Comparison of ENCODE assay signal across 8 mouse cellular contexts in genomic region chr19:3324931-3325711, GRCm38 (mm10). TPM values are rescaled to one million over a fixed set of nuclear protein-coding genes. Genes with fewer than 3 reads are reported as not detected.
A peak's percentile ranks its signal among the peaks of the same experiment; 100 is the strongest.
DNase-seq lines count a peak whose midpoint lies in the region; ATAC-seq and TF ChIP-seq lines count a peak whose summit lies in the region.

No protein-coding gene starts in this region.

- H3K36me3 ChIP-seq in hindbrain, embryonic 14.5 days (replicated peaks; ENCODE audit: control insufficient read depth, insufficient read depth): no peaks in the 10 kb centered on the region

- TF ChIP-seq CTCF in left cerebral cortex, adult 2 months (IDR thresholded peaks at IDR 0.05): no peak; the same call in 1 of the 2 replicates

- under 1% methylated on average over 59 of the region's 59 CpGs for WGBS in hindbrain, embryonic 14.5 days

- H3K27me3 ChIP-seq in hindbrain, embryonic 14.5 days (ENCODE audit: control insufficient read depth, insufficient read depth, low read length): peaks cover 42% of the 10 kb centered on the region

- H3K4me2 ChIP-seq in hindbrain, embryonic 14.5 days (replicated peaks): peak overlapping the region; percentile 79

- H3K4me1 ChIP-seq in hindbrain, embryonic 14.5 days (replicated peaks; ENCODE audit: control insufficient read depth, insufficient read depth, low read length): peaks cover 11% of the 10 kb centered on the region; the same call in 1 of the 2 replicates

- peak; percentile 93 for DNase-seq in R1 (ENCODE audit: low read depth, low spot score)
- DNase-seq in cerebellum, postnatal 14 days: peak; percentile 83 to 86
- peak; percentile 37 to 39 for DNase-seq in frontal cortex, postnatal 25 days (ENCODE audit: low spot score in 2 of 2)
- DNase-seq in hindbrain, embryonic 14.5 days (ENCODE audit: low spot score): peak; percentile 84
- DNase-seq in left cerebral cortex, adult 2 months (ENCODE audit: extremely low spot score in 1 of 2, low spot score in 2 of 2): peak; percentile 71
- DNase-seq in right cerebral cortex, adult 18-20 months: peak; percentile 61
- DNase-seq in urinary bladder, postnatal 14 days (ENCODE audit: low spot score): peak; percentile 95

- peak overlapping the region; percentile 90 for H3K27ac ChIP-seq in hindbrain, embryonic 14.5 days
- H3K27ac ChIP-seq in left cerebral cortex, adult 2 months: peak overlapping the region; percentile 84

- ATAC-seq in hindbrain, embryonic 14.5 days (ENCODE audit: low FRiP score): peak; percentile 78
- peak; percentile 58 for ATAC-seq in megakaryocyte, adult 5-6 weeks (ENCODE audit: poor library complexity, severe bottlenecking)

- intact Hi-C loops in left cerebral cortex, adult 2 months (cut with DNase I): no loop called here

- peak overlapping the region; percentile 47 for H3K4me3 ChIP-seq in hindbrain, embryonic 14.5 days (replicated peaks; ENCODE audit: low read length)
- H3K4me3 ChIP-seq in left cerebral cortex, adult 2 months: peak overlapping the region; percentile 67

- H3K9ac ChIP-seq in hindbrain, embryonic 14.5 days: peak overlapping the region; percentile 63

- H3K9me3 ChIP-seq in hindbrain, embryonic 14.5 days (ENCODE audit: control insufficient read depth, low read length): no peaks in the 10 kb centered on the region

RNA-seq across cellular contexts. Expression of gene Cpt1a, which starts 3.0 kb away (rescaled TPM):
- 19.6 and 22.4 TPM in 2 replicates for polyA plus RNA-seq in hindbrain, embryonic 14.5 days (2014; fragmentation: Nextera tagmentation; extraction: Ambion mirVana)
- total RNA-seq in left cerebral cortex, adult 2 months (2021): 10 to 100 TPM; 20.6 to 27.8 TPM
- total RNA-seq in megakaryocyte, adult 5-6 weeks (2015): 69.6 and 73.1 TPM in 2 replicates
- total RNA-seq in megakaryocyte, adult 5-6 weeks (2017): 56.2 and 66.0 TPM in 2 replicates

RNA-seq across cellular contexts. Expression of gene Ighmbp2, which starts 42.3 kb away (rescaled TPM):
- 8.9 and 9.2 TPM in 2 replicates for polyA plus RNA-seq in hindbrain, embryonic 14.5 days (2014; fragmentation: Nextera tagmentation; extraction: Ambion mirVana)
- 10 to 100 TPM in 1 of 2 experiments, 1 to 10 TPM in 1; 9.4 to 11.0 TPM for total RNA-seq in left cerebral cortex, adult 2 months (2021)
- total RNA-seq in megakaryocyte, adult 5-6 weeks (2015): 1.5 and 1.6 TPM in 2 replicates
- total RNA-seq in megakaryocyte, adult 5-6 weeks (2017): 2.9 and 3.3 TPM in 2 replicates

RNA-seq across cellular contexts. Expression of gene Mrpl21, which starts 42.4 kb away (rescaled TPM):
- polyA plus RNA-seq in hindbrain, embryonic 14.5 days (2014; fragmentation: Nextera tagmentation; extraction: Ambion mirVana): 92.4 and 111 TPM in 2 replicates
- 10 to 100 TPM; 51.3 to 52.0 TPM for total RNA-seq in left cerebral cortex, adult 2 months (2021)
- total RNA-seq in megakaryocyte, adult 5-6 weeks (2015): 61.8 and 65.2 TPM in 2 replicates
- total RNA-seq in megakaryocyte, adult 5-6 weeks (2017): 65.1 and 73.7 TPM in 2 replicates

Comparison
In these comparisons a context has a peak if more than half of its experiments do, and no peak if none do; other contexts are left out.
1. Peak in every context shown above with its lines: DNase-seq, ATAC-seq, H3K4me3 ChIP-seq and H3K27ac ChIP-seq.
2. DNase-seq: peak in every context shown above with its lines; median percentile 95 in urinary bladder, postnatal 14 days; 93 in R1; 84 in cerebellum, postnatal 14 days; 84 in hindbrain, embryonic 14.5 days; 71 in left cerebral cortex, adult 2 months; 61 in right cerebral cortex, adult 18-20 months; 38 in frontal cortex, postnatal 25 days.